Mouse (Mus musculus) limb, embryonic 15.5 days (tissue): Measurements from ENCODE around the gene Gramd4. TPM values are rescaled to one million over a fixed set of nuclear protein-coding genes. Genes with fewer than 3 reads are reported as not detected.
A peak's percentile ranks its signal among the peaks of the same experiment; 100 is the strongest.

Source experiments
- ATAC-seq: fragments of 200-750 bp; cut with Nextera tagmentation; 2 replicates; pipeline ENCODE4 v1.8.0; 2017; ENCODE audit warnings: low read depth, moderate TSS enrichment; ENCODE audit not compliant: insufficient number of reproducible peaks, low FRiP score, low TSS enrichment
- H3K27ac ChIP-seq: fragments of 300-500 bp; sonication (generic); 2 replicates; pipeline ENCODE4 v1.5.1; 2015; ENCODE audit warnings: moderate library complexity, mild to moderate bottlenecking, inconsistent platforms
- H3K27me3 ChIP-seq: fragments of 300-500 bp; sonication (generic); 2 replicates; pipeline ENCODE4 v1.6.1; 2015; ENCODE audit warnings: inconsistent platforms
- H3K36me3 ChIP-seq: fragments of 300-500 bp; sonication (generic); 2 replicates; pipeline ENCODE4 v1.6.1; 2015; ENCODE audit warnings: inconsistent platforms
- H3K4me1 ChIP-seq: fragments of 300-500 bp; sonication (generic); 2 replicates; pipeline ENCODE4 v1.6.1; 2015; ENCODE audit warnings: inconsistent platforms
- H3K4me2 ChIP-seq: fragments of 300-500 bp; sonication (generic); 2 replicates; pipeline ENCODE4 v1.6.1; 2015; ENCODE audit warnings: mild to moderate bottlenecking, inconsistent platforms
- H3K4me3 ChIP-seq: fragments of 300-500 bp; sonication (generic); 2 replicates; pipeline ENCODE4 v1.5.1; 2015; ENCODE audit warnings: mild to moderate bottlenecking, inconsistent platforms
- H3K9ac ChIP-seq: fragments of 300-500 bp; sonication (generic); 2 replicates; pipeline ENCODE4 v1.6.1; 2015; ENCODE audit warnings: inconsistent platforms
- H3K9me3 ChIP-seq: fragments of 300-500 bp; sonication (generic); 2 replicates; pipeline ENCODE4 v1.6.1; 2016; ENCODE audit warnings: inconsistent platforms
- WGBS: fragments of 180-500 bp; shearing (Covaris S2); methylation state at CpG from one replicate; pipeline ENCODE4 v1.1.7; 2015; 5-methylcytosine and 5-hydroxymethylcytosine counted together
- polyA plus RNA-seq: library from polyadenylated mRNA; unstranded; fragments of >200 nt; fragmentation: Nextera tagmentation; extraction: Ambion mirVana; gene quantifications from 2 replicates; pipeline ENCODE4 v1.2.1, GENCODE M21; 2015

Gene Gramd4
- polyA plus RNA-seq, 1 experiment from 2014 or later, result 22.0 TPM

DNA sequence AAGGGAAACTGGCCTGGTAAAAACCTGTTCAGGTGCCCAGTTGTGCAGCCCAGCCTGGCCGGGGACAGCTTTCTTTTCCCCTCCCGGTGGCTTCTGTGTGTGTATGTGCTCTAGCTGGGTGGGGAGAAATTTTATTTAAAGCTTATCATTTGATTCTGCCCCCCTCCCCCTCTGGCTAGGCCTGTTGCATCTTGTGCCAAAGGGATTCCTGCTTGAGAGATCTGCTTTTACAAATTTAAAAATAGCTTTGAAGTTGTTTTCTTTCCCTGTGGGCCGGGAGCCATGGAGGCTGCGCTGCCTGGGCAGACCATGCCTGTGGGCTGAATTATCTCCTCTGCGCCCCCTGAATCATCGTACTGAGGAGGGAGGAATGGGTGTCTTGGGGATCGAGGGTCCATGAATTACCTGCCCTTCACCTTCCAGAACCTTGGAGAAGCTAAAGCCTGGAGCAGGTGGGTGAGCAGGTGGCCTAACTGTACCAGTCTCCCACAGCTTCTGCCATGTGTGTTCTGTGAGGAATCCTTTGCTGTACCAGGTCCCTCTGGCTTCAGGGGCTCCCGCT lies 52.2 kb downstream of the Gramd4 start:
- H3K4me1 ChIP-seq, result peaks cover 35% of the 10 kb centered on the region
- H3K27ac ChIP-seq, result peak overlapping the region; percentile 5; the same call in 1 of the 2 replicates
- no peak overlapping the region for H3K4me2 ChIP-seq
- 70% methylated on average over 8 of the region's 8 CpGs for WGBS
- no peak for ATAC-seq
- no peaks in the 10 kb centered on the region for H3K36me3 ChIP-seq
- no peak overlapping the region for H3K4me3 ChIP-seq
- no peaks in the 10 kb centered on the region for H3K27me3 ChIP-seq
- no peak overlapping the region for H3K9ac ChIP-seq
- H3K9me3 ChIP-seq, result no peaks in the 10 kb centered on the region

GRCm38 (mm10) chr15:86110361-86111103 lies 53.0 kb downstream of the Gramd4 start:
- Histone ChIP-seq H3K36me3 (no peaks in the 10 kb centered on the region), H3K4me1 (peaks cover 35% of the 10 kb centered on the region), H3K9ac (no peak overlapping the region), H3K9me3 (no peaks in the 10 kb centered on the region), H3K27ac (0 out of 2 replicates have a peak overlapping the region, but pooled peaks have one; percentile 5), H3K4me3 (no peak overlapping the region), H3K27me3 (no peaks in the 10 kb centered on the region), H3K4me2 (no peak overlapping the region)
- WGBS, result 71% methylated on average over 10 of the region's 10 CpGs
- ATAC-seq, result no peak

DNA sequence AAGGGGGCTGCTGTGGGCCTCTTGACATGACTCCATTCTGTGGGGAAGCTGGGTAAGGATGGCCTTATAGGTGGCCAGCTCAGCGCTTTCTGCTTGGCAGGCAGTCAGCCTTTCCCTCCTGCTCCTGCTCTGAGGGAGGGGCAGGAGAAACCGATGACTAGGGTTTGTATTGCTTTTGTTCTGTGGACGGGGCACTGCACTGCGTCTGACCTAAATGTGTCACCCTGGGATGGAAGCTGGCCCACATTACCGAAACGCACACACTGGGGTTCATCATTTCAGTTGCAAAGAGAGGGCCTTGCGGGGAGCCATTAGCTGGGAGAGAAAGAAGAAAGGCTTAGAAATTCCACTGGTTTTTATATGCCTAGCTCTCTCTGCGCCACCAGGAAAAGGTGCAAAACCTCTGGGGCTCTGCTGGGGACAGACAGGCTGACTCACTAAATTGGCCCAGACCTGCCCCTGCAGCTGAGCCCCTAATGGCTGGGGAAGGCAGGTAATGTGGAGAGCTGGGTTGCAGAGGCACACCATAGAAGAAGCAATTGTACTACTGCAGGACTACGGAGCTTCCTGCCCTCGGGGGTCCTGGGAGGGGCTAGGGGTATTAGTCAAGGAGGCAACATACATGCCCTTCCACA lies 55.3 kb downstream of the Gramd4 start:
- Histone ChIP-seq H3K36me3 (no peaks in the 10 kb centered on the region), H3K27ac (peak overlapping the region; percentile 75), H3K9me3 (no peaks in the 10 kb centered on the region), H3K4me2 (peak overlapping the region; percentile 26; the same call in 1 of the 2 replicates), H3K9ac (no peak overlapping the region; the same call in 1 of the 2 replicates), H3K4me3 (no peak overlapping the region), H3K4me1 (peaks cover 46% of the 10 kb centered on the region), H3K27me3 (no peaks in the 10 kb centered on the region)
- peak; percentile 32; the same call in 1 of the 2 replicates for ATAC-seq
- 10% methylated on average over 10 of the region's 10 CpGs for WGBS

DNA sequence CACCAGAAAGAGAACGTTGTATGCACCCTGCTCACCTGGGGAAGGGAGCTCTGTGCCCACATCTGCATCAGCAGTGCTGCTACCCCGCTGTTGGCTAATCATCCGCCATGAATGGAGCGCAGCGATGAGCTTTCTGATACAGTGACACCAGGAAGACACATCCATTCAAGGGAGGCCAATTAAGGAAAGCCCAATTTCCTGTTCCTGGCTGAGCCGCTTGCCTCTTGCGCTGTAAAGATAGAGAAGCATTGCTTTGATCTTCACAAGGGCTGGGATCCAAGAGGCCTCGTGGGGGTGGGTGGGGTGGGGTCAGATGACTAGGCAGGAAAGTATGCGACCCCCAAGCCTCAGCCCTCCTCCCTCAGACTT lies 55.8 kb downstream of the Gramd4 start:
- no peaks in the 10 kb centered on the region for H3K27me3 ChIP-seq
- H3K4me1 ChIP-seq, result peaks cover 47% of the 10 kb centered on the region
- 11% methylated on average over 9 of the region's 9 CpGs for whole genome bisulfite sequencing
- H3K4me2 ChIP-seq, result peak overlapping the region; percentile 26; the same call in 1 of the 2 replicates
- no peaks in the 10 kb centered on the region for H3K9me3 ChIP-seq
- H3K9ac ChIP-seq, result no peak overlapping the region
- no peak; the same call in 1 of the 2 replicates for ATAC-seq
- 0 out of 2 replicates have a peak, but pooled peaks cover 1% of the 10 kb centered on the region for H3K36me3 ChIP-seq
- H3K4me3 ChIP-seq, result no peak overlapping the region
- peak overlapping the region; percentile 75 for H3K27ac ChIP-seq

DNA sequence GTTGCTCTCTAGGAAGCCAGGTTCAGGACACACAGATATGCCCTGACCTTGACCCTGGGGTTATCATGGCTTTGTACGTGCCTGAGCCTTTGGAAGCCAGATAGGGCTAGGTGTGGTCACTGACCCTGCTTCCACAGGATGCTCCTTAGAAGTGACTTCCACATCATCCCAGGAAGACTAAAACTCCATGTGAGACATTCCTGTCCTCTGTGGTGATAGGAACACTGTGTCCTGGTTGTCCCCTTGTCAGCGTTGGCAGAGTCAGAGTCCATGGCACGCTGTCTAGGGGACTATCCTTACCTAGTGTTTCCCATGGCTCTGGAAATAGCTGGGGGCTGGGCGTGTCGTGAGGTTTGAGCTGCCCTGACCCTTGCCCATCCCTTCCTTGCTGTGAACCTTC lies 58.9 kb downstream of the Gramd4 start:
- no peak overlapping the region for H3K27ac ChIP-seq
- H3K4me3 ChIP-seq, result no peak overlapping the region
- peaks cover 30% of the 10 kb centered on the region for H3K36me3 ChIP-seq
- peaks cover 33% of the 10 kb centered on the region for H3K4me1 ChIP-seq
- WGBS, result 58% methylated on average over 5 of the region's 5 CpGs
- H3K27me3 ChIP-seq, result no peaks in the 10 kb centered on the region
- H3K4me2 ChIP-seq, result no peak overlapping the region
- no peak overlapping the region for H3K9ac ChIP-seq
- H3K9me3 ChIP-seq, result no peaks in the 10 kb centered on the region
- no peak for ATAC-seq

DNA sequence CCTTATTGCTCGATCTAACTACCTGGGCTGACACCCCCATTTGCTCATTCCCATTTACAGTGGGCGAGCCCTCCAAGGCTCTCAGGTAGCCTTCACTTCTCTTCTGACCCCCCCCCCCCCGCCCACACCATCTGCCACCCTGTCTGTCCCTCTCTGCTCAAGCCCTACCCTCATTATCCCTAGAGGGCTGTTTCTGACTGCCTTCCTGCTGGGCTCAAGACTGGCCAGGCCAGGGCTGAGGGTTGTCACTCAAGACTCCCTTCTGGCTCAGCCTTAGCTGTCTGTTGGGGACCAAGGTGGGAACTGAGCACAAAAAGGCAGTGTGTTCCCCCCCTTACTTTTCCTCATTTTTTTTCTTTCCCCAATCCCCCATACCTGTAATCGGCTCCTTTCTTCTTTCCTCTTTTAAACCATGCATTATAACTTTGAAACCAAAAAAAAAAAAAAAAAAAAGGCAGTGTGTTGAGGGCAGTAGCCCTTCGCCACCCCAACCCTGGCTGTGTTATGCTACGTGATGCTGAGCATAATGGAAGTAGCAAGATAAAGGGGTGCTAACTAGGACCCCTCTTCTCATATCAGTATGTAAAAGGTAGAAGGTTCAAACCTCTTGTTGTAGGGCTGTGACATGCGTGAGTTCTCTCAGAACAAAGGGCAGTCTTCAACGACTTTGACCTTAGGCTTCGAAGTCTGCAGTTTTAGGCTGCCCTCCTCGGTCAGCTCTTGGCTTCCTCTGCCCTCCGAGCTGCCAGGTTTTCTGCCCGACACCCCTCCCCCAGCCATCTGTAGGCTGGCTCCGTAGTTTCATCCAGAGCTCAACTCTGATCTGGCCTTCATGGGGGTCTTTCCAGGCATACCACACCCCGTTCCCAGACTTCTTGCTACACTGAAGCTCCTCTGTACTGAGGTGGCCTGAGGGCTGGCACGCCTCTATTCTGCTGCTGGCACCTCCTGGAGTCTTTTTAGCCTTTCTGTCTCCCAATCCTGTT lies 59.9 kb downstream of the Gramd4 start:
- no peak for ATAC-seq
- Histone ChIP-seq H3K9me3 (no peaks in the 10 kb centered on the region), H3K27ac (no peak overlapping the region), H3K4me2 (no peak overlapping the region), H3K4me3 (no peak overlapping the region), H3K36me3 (peaks cover 40% of the 10 kb centered on the region), H3K9ac (no peak overlapping the region), H3K4me1 (peaks cover 31% of the 10 kb centered on the region), H3K27me3 (no peaks in the 10 kb centered on the region)
- 49% methylated on average over 15 of the region's 15 CpGs for WGBS

DNA sequence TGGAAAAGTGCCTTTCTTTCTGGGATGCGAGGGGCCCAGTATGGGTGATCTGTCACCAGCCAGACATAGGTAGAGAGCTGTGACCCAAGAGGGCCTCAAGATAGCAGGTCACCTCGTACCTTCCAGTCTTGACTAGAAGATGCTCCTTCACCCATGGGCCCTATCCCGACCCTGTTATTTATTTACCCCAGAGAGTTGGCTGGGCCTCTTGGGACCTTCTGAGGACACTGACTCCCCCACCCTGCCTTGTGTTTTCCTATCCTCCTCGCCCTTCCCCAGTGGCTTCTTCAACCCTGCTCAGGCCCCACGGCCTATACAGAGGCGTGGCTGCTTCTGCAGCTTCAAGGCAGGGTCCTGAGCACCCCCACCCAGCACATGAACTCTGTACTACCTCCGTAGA lies 61.7 kb downstream of the Gramd4 start:
- no peaks in the 10 kb centered on the region for H3K9me3 ChIP-seq
- H3K4me2 ChIP-seq, result no peak overlapping the region
- H3K36me3 ChIP-seq, result peaks cover 48% of the 10 kb centered on the region
- no peak for ATAC-seq
- 88% methylated on average over 7 of the region's 7 CpGs for WGBS
- H3K27me3 ChIP-seq, result no peaks in the 10 kb centered on the region
- H3K4me3 ChIP-seq, result no peak overlapping the region
- no peak overlapping the region for H3K27ac ChIP-seq
- H3K9ac ChIP-seq, result no peak overlapping the region
- peaks cover 17% of the 10 kb centered on the region for H3K4me1 ChIP-seq

DNA sequence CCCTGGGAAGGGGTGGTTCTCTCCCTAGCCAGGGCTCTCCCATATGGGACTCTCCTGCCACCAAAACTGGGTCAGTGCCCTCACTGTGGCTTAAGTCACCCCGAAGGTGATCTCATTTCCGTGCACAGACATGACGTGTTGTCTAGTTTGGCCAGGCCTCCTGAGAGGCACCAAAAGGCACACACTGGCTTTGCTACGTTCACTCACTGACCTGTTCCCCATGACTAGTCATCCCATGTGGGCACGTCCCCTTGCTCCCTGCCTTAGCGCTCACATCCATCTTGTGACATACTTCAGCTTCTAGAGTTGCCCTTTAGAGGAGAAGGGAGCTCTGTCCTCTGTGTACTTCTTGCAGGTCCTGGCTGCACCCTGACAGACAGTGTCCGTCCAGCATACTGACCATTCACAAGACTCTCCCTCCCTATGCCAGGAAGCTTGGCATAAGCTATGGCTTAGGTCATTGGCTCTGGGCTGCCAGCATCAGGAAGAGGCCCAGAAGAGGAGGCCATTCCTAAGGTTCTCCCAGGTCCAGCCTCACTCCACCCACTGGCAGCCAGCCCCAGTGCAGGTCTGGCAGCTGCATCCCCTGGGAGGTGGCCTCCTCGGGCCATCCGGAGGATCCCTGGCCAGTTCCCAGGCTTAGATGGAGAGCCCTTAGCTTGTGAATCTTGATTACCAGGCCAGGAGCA lies 64.9 kb downstream of the Gramd4 start:
- ATAC-seq, result peak; percentile 11; the same call in 1 of the 2 replicates
- Histone ChIP-seq H3K9me3 (no peaks in the 10 kb centered on the region), H3K36me3 (peaks cover 63% of the 10 kb centered on the region), H3K4me3 (no peak overlapping the region), H3K27ac (0 out of 2 replicates have a peak overlapping the region, but pooled peaks have one; percentile 33), H3K4me1 (peaks cover 8% of the 10 kb centered on the region; the same call in 1 of the 2 replicates), H3K4me2 (no peak overlapping the region), H3K9ac (no peak overlapping the region), H3K27me3 (no peaks in the 10 kb centered on the region)
- WGBS, result 84% methylated on average over 9 of the region's 9 CpGs

- H3K4me1 ChIP-seq, result no peaks in the 10 kb centered on the region
- 94% methylated on average over 4 of the region's 4 CpGs for WGBS
- H3K36me3 ChIP-seq, result peaks cover 71% of the 10 kb centered on the region
- no peaks in the 10 kb centered on the region for H3K9me3 ChIP-seq
- no peak overlapping the region for H3K9ac ChIP-seq
- no peak overlapping the region for H3K4me2 ChIP-seq
- H3K27me3 ChIP-seq, result no peaks in the 10 kb centered on the region
- H3K4me3 ChIP-seq, result no peak overlapping the region
- no peak for ATAC-seq
- no peak overlapping the region for H3K27ac ChIP-seq
Observed at GRCm38 (mm10) chr15:86123409-86123808, 65.9 kb downstream of the Gramd4 start.

GRCm38 (mm10) chr15:86124359-86124758 lies 66.9 kb downstream of the Gramd4 start:
- Histone ChIP-seq H3K4me1 (no peaks in the 10 kb centered on the region), H3K27me3 (no peaks in the 10 kb centered on the region), H3K4me2 (no peak overlapping the region), H3K4me3 (no peak overlapping the region), H3K27ac (no peak overlapping the region), H3K9ac (no peak overlapping the region), H3K9me3 (no peaks in the 10 kb centered on the region), H3K36me3 (peaks cover 71% of the 10 kb centered on the region)
- 54% methylated on average over 1 of the region's 1 CpGs for WGBS
- peak; percentile 7; the same call in 1 of the 2 replicates for ATAC-seq

- Histone ChIP-seq H3K9ac (no peak overlapping the region), H3K4me2 (no peak overlapping the region), H3K4me3 (no peak overlapping the region), H3K27ac (no peak overlapping the region), H3K36me3 (peaks cover 78% of the 10 kb centered on the region), H3K27me3 (no peaks in the 10 kb centered on the region), H3K9me3 (no peaks in the 10 kb centered on the region), H3K4me1 (no peaks in the 10 kb centered on the region)
- 87% methylated on average over 3 of the region's 3 CpGs for WGBS
- ATAC-seq, result no peak
Observed at GRCm38 (mm10) chr15:86129036-86129435, 71.5 kb downstream of the Gramd4 start.
